Mouse (Mus musculus): ENCODE results near the gene Pglyrp1.

- TF ChIP-seq CTCF (IDR thresholded peaks at IDR 0.05; ENCODE audit: borderline replicate concordance, insufficient read depth, low read depth, low read length) = no peak
- no peak for TF ChIP-seq POLR2A (IDR thresholded peaks at IDR 0.05; ENCODE audit: borderline replicate concordance, insufficient read depth, low read length)
These were observed 52.1 kb downstream of the Pglyrp1 start for GRCm38 (mm10) chr7:18923267-18923666.
